Mouse (Mus musculus): ENCODE data around the gene H2-DMb1. TPM values are rescaled to one million over a fixed set of nuclear protein-coding genes. Genes with fewer than 3 reads are reported as not detected.

The H2-DMb1 gene
- total RNA-seq, 2 experiments from 2014 or later = 0.72 to 0.89 TPM

- peak; percentile 92 to 94 for DNase-seq
- intact Hi-C loops (cut with DNase I) = loop anchor here (1.0 to 2.0 kb wide), 2 partner anchors 30 to 33 kb away; no protein-coding TSS in a partner anchor
Measured at GRCm38 (mm10) chr17:34204303-34205010, 51.6 kb downstream of the H2-DMb1 start.

GRCm38 (mm10) chr17:34205021-34205745, 52.3 kb downstream of the H2-DMb1 start:
- intact Hi-C loops (cut with DNase I) = loop anchor here (2.0 kb wide), 1 partner anchor 30 kb away; no protein-coding TSS in a partner anchor
- DNase-seq = peak; percentile 56 to 57

GRCm38 (mm10) chr17:34205746-34206176, 52.9 kb downstream of the H2-DMb1 start:
- intact Hi-C loops (cut with DNase I) = loop anchor here (2.0 kb wide), 1 partner anchor 29 kb away; no protein-coding TSS in a partner anchor
- peak; percentile 48 to 50 for DNase-seq

GRCm38 (mm10) chr17:34206731-34207130, 53.9 kb downstream of the H2-DMb1 start:
- DNase-seq = no peak

GRCm38 (mm10) chr17:34207456-34207855, 54.6 kb downstream of the H2-DMb1 start:
- intact Hi-C loops (cut with DNase I) = no loop called here
- no peak for DNase-seq

More at GRCm38 (mm10) chr17:34206731-34207130, 53.9 kb downstream of the H2-DMb1 start:
- intact Hi-C loops (cut with DNase I) = no loop called here

GRCm38 (mm10) chr17:34207866-34208265, 55.0 kb downstream of the H2-DMb1 start:
- DNase-seq = no peak
- intact Hi-C loops (cut with DNase I) = no loop called here

GRCm38 (mm10) chr17:34208421-34208820, 55.5 kb downstream of the H2-DMb1 start:
- no peak for DNase-seq
- intact Hi-C loops (cut with DNase I) = no loop called here

- intact Hi-C loops (cut with DNase I) = no loop called here
- DNase-seq = no peak
Measured at GRCm38 (mm10) chr17:34209680-34210079, 56.8 kb downstream of the H2-DMb1 start.

Other genes with a start within 250 kb of the H2-DMb1 start
- gene Platr17, start 247.9 kb upstream of the H2-DMb1 start, total RNA-seq (2021) = not detected
- gene Daxx, start 243.7 kb upstream of the H2-DMb1 start, total RNA-seq (2021) = 10 to 100 TPM; 16.9 to 18.3 TPM
- 10 to 100 TPM; 85.4 to 98.6 TPM for gene Tapbp, start 237.2 kb upstream of the H2-DMb1 start, total RNA-seq (2021)
- gene Zbtb22, start 237.2 kb upstream of the H2-DMb1 start, total RNA-seq (2021) = 10 to 100 TPM; 29.4 to 33.0 TPM
- gene Rgl2, start 223.5 kb upstream of the H2-DMb1 start, total RNA-seq (2021) = 10 to 100 TPM; 54.8 to 57.9 TPM
- 10 to 100 TPM; 70.8 to 78.9 TPM for gene Pfdn6, start 212.7 kb upstream of the H2-DMb1 start, total RNA-seq (2021)
- 10 to 100 TPM; 12.4 to 12.6 TPM for gene Wdr46, start 212.4 kb upstream of the H2-DMb1 start, total RNA-seq (2021)
- 1 to 10 TPM; 2.7 to 3.7 TPM for gene B3galt4, start 201.6 kb upstream of the H2-DMb1 start, total RNA-seq (2021)
- gene Vps52, start 197.3 kb upstream of the H2-DMb1 start, total RNA-seq (2021) = 10 to 100 TPM; 36.3 to 36.8 TPM
- 100 to 1,000 TPM; 566 to 572 TPM for gene Rps18, start 197.1 kb upstream of the H2-DMb1 start, total RNA-seq (2021)
- 10 to 100 TPM; 54.8 to 56.2 TPM for gene H2-K1, start 152.7 kb upstream of the H2-DMb1 start, total RNA-seq (2021)
- 10 to 100 TPM; 16.5 to 17.6 TPM for gene Ring1, start 128.4 kb upstream of the H2-DMb1 start, total RNA-seq (2021)
- gene H2-Ke6, start 125.0 kb upstream of the H2-DMb1 start, total RNA-seq (2021) = 10 to 100 TPM; 80.8 to 88.1 TPM
- 10 to 100 TPM; 81.7 to 84.4 TPM for gene Slc39a7, start 121.4 kb upstream of the H2-DMb1 start, total RNA-seq (2021)
- 10 to 100 TPM; 45.4 to 46.7 TPM for gene Rxrb, start 121.3 kb upstream of the H2-DMb1 start, total RNA-seq (2021)
- gene Col11a2, start 113.6 kb upstream of the H2-DMb1 start, total RNA-seq (2021) = 1 to 10 TPM; 1.5 to 1.8 TPM
- under 1 TPM in 1 of 2 experiments, not detected in 1; 0.31 TPM for gene H2-Oa, start 60.7 kb upstream of the H2-DMb1 start, total RNA-seq (2021)
- gene H2-DMa, start 33.5 kb upstream of the H2-DMb1 start, total RNA-seq (2021) = 1 to 10 TPM; 4.1 to 4.5 TPM
- 100 to 1,000 TPM; 113 to 119 TPM for gene Brd2, start 30.4 kb upstream of the H2-DMb1 start, total RNA-seq (2021)
- 1 to 10 TPM in 1 of 2 experiments, under 1 TPM in 1; 0.98 to 1.1 TPM for gene H2-DMb2, start 9.8 kb upstream of the H2-DMb1 start, total RNA-seq (2021)
- 1 to 10 TPM; 6.7 to 7.0 TPM for gene Tap1, start 34.5 kb downstream of the H2-DMb1 start, total RNA-seq (2021)
- 1 to 10 TPM; 3.2 to 4.6 TPM for gene Psmb9, start 34.7 kb downstream of the H2-DMb1 start, total RNA-seq (2021)
- 10 to 100 TPM; 10.3 to 10.7 TPM for gene Psmb8, start 44.6 kb downstream of the H2-DMb1 start, total RNA-seq (2021)
- 10 to 100 TPM; 17.6 to 20.3 TPM for gene Tap2, start 50.5 kb downstream of the H2-DMb1 start, total RNA-seq (2021)
- under 1 TPM; 0.77 to 0.92 TPM for gene H2-Ob, start 85.8 kb downstream of the H2-DMb1 start, total RNA-seq (2021)
- gene H2-Ab1, start 104.6 kb downstream of the H2-DMb1 start, total RNA-seq (2021) = 1 to 10 TPM; 4.4 to 4.7 TPM
- gene H2-Aa, start 134.8 kb downstream of the H2-DMb1 start, total RNA-seq (2021) = 1 to 10 TPM; 4.9 to 5.4 TPM
- 1 to 10 TPM; 7.5 to 8.4 TPM for gene H2-Eb1, start 152.8 kb downstream of the H2-DMb1 start, total RNA-seq (2021)
- not detected for gene H2-Eb2, start 172.6 kb downstream of the H2-DMb1 start, total RNA-seq (2021)
- gene Btnl2, start 201.8 kb downstream of the H2-DMb1 start, total RNA-seq (2021) = under 1 TPM; 0.22 to 0.30 TPM
- gene Btnl1, start 224.1 kb downstream of the H2-DMb1 start, total RNA-seq (2021) = not detected
- not detected for gene BC051142, start 245.7 kb downstream of the H2-DMb1 start, total RNA-seq (2021)

Measured in heart, postnatal 10 days (tissue).